Mouse (Mus musculus): ENCODE data around the gene Smad5. TPM values are rescaled to one million over a fixed set of nuclear protein-coding genes. Genes with fewer than 3 reads are reported as not detected.
A peak's percentile ranks its signal among the peaks of the same experiment; 100 is the strongest.

The Smad5 gene
- polyA plus RNA-seq, 1 experiment from 2014 or later, result 52.6 TPM

DNA sequence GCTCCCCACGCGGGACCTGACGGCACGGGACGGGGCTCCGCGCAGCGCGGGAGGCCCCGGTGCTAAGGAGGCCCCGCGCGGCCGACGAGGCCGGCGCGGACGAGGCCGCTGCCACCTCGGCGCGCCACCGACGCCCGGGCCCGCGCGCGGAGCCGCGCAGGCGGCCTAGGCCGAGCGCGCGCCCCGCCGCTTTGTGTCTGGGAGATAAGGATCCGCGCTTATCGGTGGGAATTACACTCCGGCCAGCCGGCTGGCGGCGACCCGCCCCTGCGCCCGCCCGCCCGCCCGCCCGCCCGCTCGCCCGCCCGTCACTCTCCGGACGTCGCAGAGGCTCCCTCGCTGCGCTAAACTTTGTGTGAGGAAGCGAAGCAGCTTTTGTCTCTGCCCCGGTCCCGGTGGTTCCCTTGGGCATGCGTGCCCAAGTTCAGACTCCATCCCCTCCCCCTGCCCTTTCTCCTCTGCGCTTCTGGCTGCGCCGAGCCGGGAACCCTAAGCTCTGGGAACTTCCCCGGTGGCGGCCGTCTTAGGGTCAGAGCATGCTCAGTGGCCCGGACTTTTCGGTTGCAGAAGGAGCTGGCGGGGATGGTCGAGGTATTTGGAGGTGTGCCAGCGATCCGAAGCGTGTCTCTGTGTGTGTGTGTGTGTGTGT is 536 bp downstream of the Smad5 start:
- H3K27me3 ChIP-seq, result no peaks in the 10 kb centered on the region
- H3K4me3 ChIP-seq (replicated peaks), result peak overlapping the region; percentile 77
- peaks cover 23% of the 10 kb centered on the region for H3K36me3 ChIP-seq
- peak overlapping the region; percentile 98 for H3K9ac ChIP-seq (replicated peaks)
- under 1% methylated on average over 61 of the region's 80 CpGs for WGBS
- peaks cover 73% of the 10 kb centered on the region for H3K4me1 ChIP-seq (replicated peaks)
- no peaks in the 10 kb centered on the region for H3K9me3 ChIP-seq
- peak; percentile 34 for ATAC-seq (ENCODE audit: insufficient number of reproducible peaks, insufficient read depth, low FRiP score, low TSS enrichment, low read depth)
- H3K4me2 ChIP-seq, result peak overlapping the region; percentile 78
- peak overlapping the region; percentile 99 for H3K27ac ChIP-seq

DNA sequence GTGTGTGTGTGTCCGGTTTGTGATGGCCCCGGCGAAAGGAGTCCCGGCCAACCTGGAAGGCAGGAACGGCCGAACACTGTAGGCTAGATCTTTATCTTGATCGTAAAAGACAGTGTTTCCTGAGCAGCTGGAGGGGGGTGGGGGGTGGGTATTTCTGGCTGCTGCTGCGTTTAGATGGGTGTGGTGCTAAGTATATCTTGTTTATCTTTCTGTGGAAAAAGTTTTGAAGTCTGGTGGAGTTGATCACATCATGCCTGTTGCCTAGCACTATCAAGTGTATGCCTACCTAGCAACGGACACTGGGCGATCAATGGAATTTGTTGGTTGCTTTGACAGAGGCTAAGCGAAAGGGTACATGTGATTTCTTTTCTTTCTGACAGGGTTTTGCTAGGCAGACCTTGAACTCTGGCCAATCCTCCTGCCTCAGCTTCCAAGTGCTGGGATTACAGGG is 1.1 kb downstream of the Smad5 start:
- ATAC-seq (ENCODE audit: insufficient number of reproducible peaks, insufficient read depth, low FRiP score, low TSS enrichment, low read depth), result no peak

DNA sequence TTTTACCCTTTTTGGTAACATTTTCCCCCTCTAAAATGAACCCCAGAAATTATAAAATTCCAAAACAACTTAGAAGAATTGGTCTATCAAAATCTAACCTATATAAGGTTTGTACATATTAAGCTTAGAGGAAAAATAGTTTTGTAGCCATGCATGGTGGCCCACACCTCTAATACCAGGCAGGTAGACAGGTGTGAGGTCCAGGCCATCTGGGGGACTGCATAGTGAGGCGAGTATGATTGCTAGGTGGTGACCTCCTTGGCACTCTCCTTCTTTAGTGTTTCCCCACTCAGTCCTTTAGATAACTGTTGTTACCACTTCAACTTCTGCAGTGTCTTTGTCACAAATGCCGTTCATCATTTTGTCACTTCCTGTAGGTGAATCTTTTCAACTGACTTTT is 1.8 kb downstream of the Smad5 start:
- Histone ChIP-seq H3K9ac (replicated peaks) (peak overlapping the region; percentile 35; the same call in 1 of the 2 replicates), H3K9me3 (no peaks in the 10 kb centered on the region), H3K27me3 (no peaks in the 10 kb centered on the region), H3K4me3 (replicated peaks) (peak overlapping the region; percentile 77), H3K27ac (peak overlapping the region; percentile 99; the same call in 1 of the 2 replicates), H3K4me1 (replicated peaks) (peaks cover 66% of the 10 kb centered on the region), H3K36me3 (peaks cover 35% of the 10 kb centered on the region), H3K4me2 (peak overlapping the region; percentile 78)
- WGBS, result 65% methylated on average over 2 of the region's 2 CpGs
- no peak for ATAC-seq (ENCODE audit: insufficient number of reproducible peaks, insufficient read depth, low FRiP score, low TSS enrichment, low read depth)

More for the DNA sequence above, 1.1 kb downstream of the Smad5 start:
- peaks cover 67% of the 10 kb centered on the region for H3K4me1 ChIP-seq (replicated peaks)
- peak overlapping the region; percentile 77 for H3K4me3 ChIP-seq (replicated peaks)
- peak overlapping the region; percentile 99 for H3K27ac ChIP-seq
- peak overlapping the region; percentile 78 for H3K4me2 ChIP-seq
- WGBS, result 1% methylated on average over 11 of the region's 11 CpGs
- no peaks in the 10 kb centered on the region for H3K9me3 ChIP-seq
- H3K9ac ChIP-seq (replicated peaks), result peak overlapping the region; percentile 98
- H3K36me3 ChIP-seq, result peaks cover 28% of the 10 kb centered on the region
- no peaks in the 10 kb centered on the region for H3K27me3 ChIP-seq

GRCm38 (mm10) chr13:56707111-56707510 is 4.3 kb downstream of the Smad5 start:
- H3K9me3 ChIP-seq, result no peaks in the 10 kb centered on the region
- no peak overlapping the region for H3K27ac ChIP-seq
- no peak for ATAC-seq (ENCODE audit: insufficient number of reproducible peaks, insufficient read depth, low FRiP score, low TSS enrichment, low read depth)
- H3K4me2 ChIP-seq, result 0 out of 2 replicates have a peak overlapping the region, but pooled peaks have one; percentile 2
- no peaks in the 10 kb centered on the region for H3K27me3 ChIP-seq
- H3K36me3 ChIP-seq, result peaks cover 49% of the 10 kb centered on the region
- no peak overlapping the region for H3K9ac ChIP-seq (replicated peaks)
- H3K4me1 ChIP-seq (replicated peaks), result peaks cover 48% of the 10 kb centered on the region
- H3K4me3 ChIP-seq (replicated peaks), result no peak overlapping the region
- 92% methylated on average over 4 of the region's 4 CpGs for WGBS

- ATAC-seq (ENCODE audit: insufficient number of reproducible peaks, insufficient read depth, low FRiP score, low TSS enrichment, low read depth), result no peak
- 82% methylated on average over 4 of the region's 4 CpGs for WGBS
- peaks cover 54% of the 10 kb centered on the region for H3K36me3 ChIP-seq
- no peak overlapping the region for H3K4me3 ChIP-seq (replicated peaks)
- H3K4me2 ChIP-seq, result 0 out of 2 replicates have a peak overlapping the region, but pooled peaks have one; percentile 2
- peaks cover 43% of the 10 kb centered on the region for H3K4me1 ChIP-seq (replicated peaks)
- H3K27me3 ChIP-seq, result no peaks in the 10 kb centered on the region
- H3K9ac ChIP-seq (replicated peaks), result no peak overlapping the region
- no peak overlapping the region for H3K27ac ChIP-seq
- H3K9me3 ChIP-seq, result no peaks in the 10 kb centered on the region
Observed at GRCm38 (mm10) chr13:56707606-56708005, 4.8 kb downstream of the Smad5 start.

DNA sequence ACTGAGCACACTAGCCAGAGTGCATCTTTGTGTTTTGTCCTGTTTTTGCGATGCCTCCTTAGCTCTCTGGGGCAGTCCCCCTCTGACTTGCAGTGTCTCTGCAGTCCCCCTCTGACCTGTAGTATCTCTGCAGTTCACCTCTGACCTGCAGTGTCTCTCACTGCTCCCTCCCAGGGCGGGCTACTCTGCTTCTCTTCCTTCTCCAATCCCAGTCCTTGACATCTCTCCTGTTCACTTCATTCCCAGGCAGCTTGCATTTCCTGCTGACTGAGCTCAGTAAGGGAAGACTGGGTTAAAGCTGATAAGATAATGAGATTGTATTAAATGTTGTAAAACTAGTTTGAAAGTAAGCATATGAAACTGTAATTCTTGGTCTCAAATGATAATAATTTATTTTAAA is 7.8 kb downstream of the Smad5 start:
- H3K27me3 ChIP-seq, result no peaks in the 10 kb centered on the region
- H3K4me1 ChIP-seq (replicated peaks), result peaks cover 26% of the 10 kb centered on the region
- H3K27ac ChIP-seq, result no peak overlapping the region
- H3K9me3 ChIP-seq, result no peaks in the 10 kb centered on the region
- WGBS, result 71% methylated on average over 2 of the region's 2 CpGs
- no peak for ATAC-seq (ENCODE audit: insufficient number of reproducible peaks, insufficient read depth, low FRiP score, low TSS enrichment, low read depth)
- no peak overlapping the region for H3K9ac ChIP-seq (replicated peaks)
- H3K4me3 ChIP-seq (replicated peaks), result no peak overlapping the region
- peaks cover 55% of the 10 kb centered on the region for H3K36me3 ChIP-seq
- no peak overlapping the region for H3K4me2 ChIP-seq

DNA sequence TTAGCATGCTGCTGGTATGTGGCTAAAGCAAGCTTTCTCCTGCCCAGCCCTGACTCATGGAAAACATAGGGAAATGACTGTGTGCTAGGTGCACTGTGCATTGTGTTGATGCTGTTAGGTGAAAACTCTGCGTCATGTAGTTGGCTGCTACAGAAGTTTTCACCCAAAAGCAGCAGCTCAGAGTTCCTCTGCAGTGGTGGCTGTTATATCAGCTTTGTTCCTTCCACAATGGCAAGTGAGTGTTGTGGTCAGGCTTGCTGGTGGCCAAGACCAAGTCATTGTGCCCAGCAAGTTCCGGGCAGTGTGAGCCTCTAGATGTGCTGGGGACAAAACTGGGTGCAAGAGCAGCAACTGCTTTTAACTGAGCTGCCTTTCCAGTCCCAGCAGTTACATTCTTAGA is 9.4 kb downstream of the Smad5 start:
- Histone ChIP-seq H3K27me3 (no peaks in the 10 kb centered on the region), H3K4me3 (replicated peaks) (no peak overlapping the region), H3K9me3 (no peaks in the 10 kb centered on the region), H3K27ac (no peak overlapping the region), H3K4me1 (replicated peaks) (peaks cover 18% of the 10 kb centered on the region), H3K9ac (replicated peaks) (no peak overlapping the region), H3K36me3 (peaks cover 44% of the 10 kb centered on the region), H3K4me2 (no peak overlapping the region)
- WGBS, result 100% methylated on average over 2 of the region's 2 CpGs
- no peak for ATAC-seq (ENCODE audit: insufficient number of reproducible peaks, insufficient read depth, low FRiP score, low TSS enrichment, low read depth)

DNA sequence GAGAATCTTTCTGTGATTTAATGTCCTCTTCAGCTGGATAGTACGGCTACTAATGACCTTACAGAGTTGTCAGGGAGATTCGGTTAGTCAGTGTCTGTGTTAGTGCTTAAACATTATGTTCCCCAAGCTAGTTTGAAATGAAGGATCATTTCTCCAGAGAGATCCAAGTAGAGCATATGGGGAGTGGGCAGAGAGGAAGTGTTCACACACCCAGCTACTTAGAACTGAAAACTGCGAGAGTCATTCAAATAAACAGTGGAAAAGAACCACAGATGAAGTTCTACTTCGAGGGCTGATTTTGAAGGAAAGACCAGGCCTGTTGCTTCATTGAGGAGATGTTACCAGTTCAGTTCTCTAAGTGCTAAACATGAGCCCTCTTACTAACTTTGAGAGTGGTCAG is 23.7 kb downstream of the Smad5 start:
- no peaks in the 10 kb centered on the region for H3K9me3 ChIP-seq
- peaks cover 82% of the 10 kb centered on the region for H3K36me3 ChIP-seq
- no peak overlapping the region for H3K27ac ChIP-seq
- H3K4me3 ChIP-seq (replicated peaks), result no peak overlapping the region
- H3K4me2 ChIP-seq, result no peak overlapping the region
- no peak overlapping the region for H3K9ac ChIP-seq (replicated peaks)
- no peaks in the 10 kb centered on the region for H3K27me3 ChIP-seq
- ATAC-seq (ENCODE audit: insufficient number of reproducible peaks, insufficient read depth, low FRiP score, low TSS enrichment, low read depth), result no peak
- no peaks in the 10 kb centered on the region for H3K4me1 ChIP-seq (replicated peaks)
- WGBS, result 90% methylated on average over 4 of the region's 4 CpGs

DNA sequence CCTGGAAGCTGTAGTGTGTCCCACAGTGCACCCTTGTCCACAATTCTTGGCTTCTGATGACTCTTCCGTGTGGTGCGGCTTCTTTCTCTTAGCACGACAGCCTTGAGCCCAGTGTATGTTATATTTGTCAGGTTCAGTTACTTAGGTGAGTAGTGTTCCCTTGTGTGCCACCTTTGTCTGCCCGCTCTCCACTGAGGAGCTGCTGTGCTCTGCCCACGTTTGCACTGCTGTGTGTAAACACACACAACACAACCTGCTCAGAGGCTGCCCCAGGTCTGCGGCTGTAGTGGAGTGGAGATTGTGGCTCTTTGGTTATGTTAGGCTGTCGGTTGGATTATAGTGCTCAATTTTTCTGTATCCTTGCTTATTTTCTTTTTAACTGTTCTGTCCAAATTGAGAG is 26.2 kb downstream of the Smad5 start:
- 92% methylated on average over 7 of the region's 7 CpGs for WGBS

DNA sequence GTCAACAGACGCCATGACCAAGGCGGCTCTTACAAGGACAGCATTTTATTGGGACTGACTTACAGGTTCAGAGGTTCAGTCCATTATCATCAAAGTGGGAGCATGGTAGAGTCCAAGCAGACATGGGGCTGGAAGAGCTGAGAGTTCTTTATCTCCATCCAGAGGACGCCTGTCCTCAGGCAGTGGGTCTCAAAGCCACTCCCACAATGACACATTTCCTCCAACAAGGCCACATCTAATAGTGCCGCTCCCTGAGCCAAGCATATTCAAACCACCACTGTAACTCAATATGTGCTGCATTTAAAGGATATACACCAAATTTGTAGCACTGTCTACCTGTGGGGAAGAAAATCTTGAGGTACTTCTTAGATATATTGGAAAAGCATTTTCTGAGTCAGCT is 31.8 kb downstream of the Smad5 start:
- WGBS, result 85% methylated on average over 4 of the region's 4 CpGs
- H3K9ac ChIP-seq (replicated peaks), result no peak overlapping the region
- no peak for ATAC-seq (ENCODE audit: insufficient number of reproducible peaks, insufficient read depth, low FRiP score, low TSS enrichment, low read depth)
- no peak overlapping the region for H3K4me3 ChIP-seq (replicated peaks)
- no peaks in the 10 kb centered on the region for H3K4me1 ChIP-seq (replicated peaks)
- H3K27me3 ChIP-seq, result no peaks in the 10 kb centered on the region
- no peaks in the 10 kb centered on the region for H3K9me3 ChIP-seq
- H3K27ac ChIP-seq, result no peak overlapping the region
- no peak overlapping the region for H3K4me2 ChIP-seq
- H3K36me3 ChIP-seq, result peaks cover 95% of the 10 kb centered on the region

More for the DNA sequence above, 26.2 kb downstream of the Smad5 start:
- Histone ChIP-seq H3K36me3 (peaks cover 96% of the 10 kb centered on the region), H3K4me1 (replicated peaks) (no peaks in the 10 kb centered on the region), H3K9me3 (no peaks in the 10 kb centered on the region), H3K4me2 (no peak overlapping the region), H3K4me3 (replicated peaks) (no peak overlapping the region), H3K9ac (replicated peaks) (no peak overlapping the region), H3K27me3 (no peaks in the 10 kb centered on the region), H3K27ac (no peak overlapping the region)
- ATAC-seq (ENCODE audit: insufficient number of reproducible peaks, insufficient read depth, low FRiP score, low TSS enrichment, low read depth), result no peak

GRCm38 (mm10) chr13:56735212-56735875 is 32.5 kb downstream of the Smad5 start:
- WGBS, result 66% methylated on average over 6 of the region's 6 CpGs
- no peaks in the 10 kb centered on the region for H3K27me3 ChIP-seq
- H3K4me2 ChIP-seq, result no peak overlapping the region
- no peaks in the 10 kb centered on the region for H3K4me1 ChIP-seq (replicated peaks)
- peaks cover 95% of the 10 kb centered on the region for H3K36me3 ChIP-seq
- no peak overlapping the region for H3K9ac ChIP-seq (replicated peaks)
- no peak for ATAC-seq (ENCODE audit: insufficient number of reproducible peaks, insufficient read depth, low FRiP score, low TSS enrichment, low read depth)
- H3K4me3 ChIP-seq (replicated peaks), result no peak overlapping the region
- no peak overlapping the region for H3K27ac ChIP-seq
- no peaks in the 10 kb centered on the region for H3K9me3 ChIP-seq

All from limb, embryonic 12.5 days (tissue).